Mouse (Mus musculus) liver, postnatal 0 days (tissue): ENCODE results near the gene Trafd1. TPM values are rescaled to one million over a fixed set of nuclear protein-coding genes. Genes with fewer than 3 reads are reported as not detected.

Source experiments
- ATAC-seq: fragments of 200-750 bp; cut with Nextera tagmentation; 2 replicates; pipeline ENCODE4 v1.8.0; 2017; ENCODE audit warnings: mild to moderate bottlenecking, moderate library complexity
- DNase-seq: peaks from one replicate; pipeline ENCODE4 v3.0.0-alpha.2; 2016
- H3K27ac ChIP-seq: fragments of 300-500 bp; sonication (generic); 2 replicates; pipeline ENCODE4 v1.5.1; 2014; ENCODE audit warnings: antibody characterized with exemption, moderate library complexity, mild to moderate bottlenecking, low read depth
- H3K27me3 ChIP-seq: fragments of 300-500 bp; sonication (generic); 2 replicates; pipeline ENCODE4 v1.6.1; 2014; ENCODE audit warnings: low read length, control low read depth, mixed read lengths; ENCODE audit not compliant: insufficient read depth
- H3K36me3 ChIP-seq: fragments of 300-500 bp; sonication (generic); replicated peaks from 2 replicates; pipeline ENCODE4 v1.6.1; 2014; ENCODE audit warnings: mild to moderate bottlenecking, control low read depth, low read length, moderate library complexity, mixed read lengths; ENCODE audit not compliant: insufficient read depth
- H3K4me1 ChIP-seq: fragments of 300-500 bp; sonication (generic); 2 replicates; pipeline ENCODE4 v1.6.1; 2014; ENCODE audit warnings: antibody characterized with exemption, mild to moderate bottlenecking, control low read depth; ENCODE audit not compliant: insufficient read depth
- H3K4me2 ChIP-seq: fragments of 300-500 bp; sonication (generic); 2 replicates; pipeline ENCODE4 v1.6.1; 2014; ENCODE audit warnings: low read depth, mild to moderate bottlenecking, low read length, moderate library complexity, mixed read lengths
- H3K4me3 ChIP-seq: fragments of 300-500 bp; sonication (generic); 2 replicates; pipeline ENCODE4 v1.5.1; 2014; ENCODE audit warnings: low read depth, low read length
- H3K9ac ChIP-seq: fragments of 300-500 bp; sonication (generic); replicated peaks from 2 replicates; pipeline ENCODE4 v1.6.1; 2014; ENCODE audit warnings: mild to moderate bottlenecking, moderate library complexity
- H3K9me3 ChIP-seq: fragments of 300-500 bp; sonication (generic); 2 replicates; pipeline ENCODE4 v1.6.1; 2016; ENCODE audit warnings: mild to moderate bottlenecking, control low read depth, low read length, mixed read lengths
- CTCF ChIP-seq: sonication (generic); IDR thresholded peaks from 2 replicates; pipeline ENCODE4 v1.5.1; 2016; ENCODE audit warnings: antibody characterized with exemption, low read depth
- EP300 ChIP-seq: IDR thresholded peaks from 2 replicates; pipeline ENCODE4 v1.6.1; 2016; ENCODE audit warnings: antibody characterized with exemption, low read depth, mild to moderate bottlenecking
- WGBS: fragments of 180-500 bp; shearing (Covaris S2); extraction: QIAGEN DNeasy Blood & Tissue Kit; methylation state at CpG from one replicate; pipeline ENCODE4 v1.1.7; 2014; ENCODE audit not compliant: insufficient replicate concordance; 5-methylcytosine and 5-hydroxymethylcytosine counted together
- polyA plus RNA-seq: library from polyadenylated mRNA; unstranded; fragments of >200 nt; fragmentation: Nextera tagmentation; extraction: Ambion mirVana; gene quantifications from 2 replicates; pipeline ENCODE4 v1.2.1, GENCODE M21; 2015

Gene Trafd1
- polyA plus RNA-seq, 1 experiment from 2014 or later = 28.6 TPM

DNA sequence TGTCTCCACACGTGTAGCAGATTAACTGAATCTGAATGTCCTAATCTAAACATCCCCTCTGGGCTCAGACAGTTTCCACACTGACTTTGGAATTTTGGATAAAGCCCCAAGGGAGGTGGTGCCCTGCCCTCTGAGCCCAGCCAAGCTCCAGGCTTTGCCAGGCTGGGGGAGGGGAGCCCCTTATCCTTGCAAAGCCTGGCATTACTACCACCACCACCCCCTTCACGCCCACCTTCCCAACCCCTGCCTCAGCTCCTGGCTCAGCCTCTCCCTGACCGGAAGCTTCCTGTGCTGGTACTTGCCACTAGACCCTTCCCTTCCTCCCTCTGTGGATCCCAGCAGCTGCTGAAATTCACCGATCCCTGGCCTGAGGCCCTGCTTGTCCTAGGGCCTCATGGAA, 1.7 kb upstream of the Trafd1 start:
- Histone ChIP-seq H3K36me3 (peaks cover 9% of the 10 kb centered on the region), H3K9me3 (no peaks in the 10 kb centered on the region), H3K27ac (peak overlapping the region; percentile 93; the same call in 1 of the 2 replicates), H3K4me3 (no peak overlapping the region), H3K4me1 (peaks cover 13% of the 10 kb centered on the region), H3K27me3 (no peaks in the 10 kb centered on the region), H3K9ac (no peak overlapping the region), H3K4me2 (no peak overlapping the region)
- 74% methylated on average over 4 of the region's 4 CpGs for WGBS
- ATAC-seq = no peak
- no peak for DNase-seq
- TF ChIP-seq CTCF = no peak
- no peak for TF ChIP-seq EP300

DNA sequence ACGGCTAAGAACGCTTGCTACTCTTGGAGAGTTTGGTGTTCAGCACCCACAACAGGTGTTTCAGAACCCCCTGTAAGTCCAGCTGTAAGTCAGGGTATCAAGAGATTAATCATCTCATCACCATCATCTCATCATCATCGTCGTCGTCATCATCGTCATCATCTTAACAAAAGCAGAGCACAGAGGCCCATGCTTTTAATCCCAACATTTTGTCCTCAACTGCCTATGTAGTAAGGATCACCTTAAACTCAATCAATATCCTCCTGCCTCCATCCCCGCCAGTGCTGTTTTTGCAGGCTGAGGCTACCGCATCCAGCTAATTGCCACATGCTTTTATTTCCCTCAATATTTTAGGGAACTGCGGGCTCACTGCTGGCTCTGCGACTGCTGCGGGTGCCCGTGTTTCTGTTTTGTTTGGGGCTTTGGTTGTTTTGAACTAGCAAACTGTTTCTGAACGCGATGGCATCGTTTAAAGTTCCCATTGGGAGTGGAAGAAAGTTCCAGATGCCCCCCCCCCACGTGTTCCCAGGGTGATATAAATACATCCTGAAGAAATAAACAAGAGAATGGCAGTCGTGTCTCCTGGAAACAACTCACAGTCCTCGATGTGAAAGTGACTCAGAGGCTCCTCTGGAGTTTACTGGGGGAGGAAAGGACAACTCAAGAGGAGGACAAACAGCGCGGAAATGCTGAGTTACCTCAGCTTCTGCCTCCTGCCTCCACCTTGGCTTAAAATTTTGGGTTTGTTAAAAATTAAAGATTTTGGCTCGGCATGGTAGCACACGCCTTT, 883 bp upstream of the Trafd1 start:
- no peaks in the 10 kb centered on the region for H3K27me3 ChIP-seq
- 30% methylated on average over 22 of the region's 22 CpGs for WGBS
- H3K4me2 ChIP-seq = peak overlapping the region; percentile 79
- H3K4me1 ChIP-seq = peaks cover 13% of the 10 kb centered on the region
- H3K9me3 ChIP-seq = no peaks in the 10 kb centered on the region
- peak overlapping the region; percentile 65 for H3K4me3 ChIP-seq
- TF ChIP-seq EP300 (no peak), CTCF (no peak)
- ATAC-seq (no peak), DNase-seq (peak; percentile 13)
- peaks cover 16% of the 10 kb centered on the region for H3K36me3 ChIP-seq
- peak overlapping the region; percentile 93 for H3K27ac ChIP-seq
- H3K9ac ChIP-seq = peak overlapping the region; percentile 28; the same call in 1 of the 2 replicates

DNA sequence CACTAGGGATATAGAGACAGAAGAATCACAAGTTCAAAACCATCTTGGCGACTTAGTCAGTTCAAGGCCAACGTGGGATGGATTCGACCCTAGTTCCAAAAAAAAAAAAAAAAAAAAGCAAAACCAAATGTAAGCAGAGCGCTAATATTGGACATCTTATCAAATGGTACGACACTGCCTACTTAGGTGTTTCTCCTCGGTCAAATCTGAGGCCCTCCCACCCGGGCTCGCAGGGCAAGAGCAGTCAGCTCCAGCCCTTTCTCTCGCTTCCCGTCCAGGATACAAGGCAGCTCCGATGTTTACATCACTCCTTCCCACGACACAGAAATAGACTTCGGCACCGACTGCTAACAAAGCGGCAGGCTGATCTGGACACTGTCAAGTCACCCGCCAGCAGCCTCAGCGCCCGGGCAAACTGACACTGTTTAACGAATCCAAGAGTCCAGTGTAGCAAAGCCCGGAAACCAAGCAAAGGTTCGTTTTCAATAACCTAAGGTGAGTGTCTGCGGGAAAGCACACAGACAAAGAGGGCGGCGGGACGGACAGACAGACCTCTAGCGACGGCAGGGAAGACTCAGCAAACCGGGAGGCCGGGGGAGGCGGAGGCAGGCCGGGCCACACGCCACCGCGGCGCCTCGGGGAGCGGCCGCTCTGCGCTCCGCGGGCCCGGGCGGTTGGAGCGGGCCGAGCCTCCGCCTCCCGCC, 523 bp downstream of the Trafd1 start:
- ATAC-seq (peak; percentile 54), DNase-seq (peak; percentile 70)
- H3K4me3 ChIP-seq = peak overlapping the region; percentile 65
- H3K27ac ChIP-seq = peak overlapping the region; percentile 93
- 2% methylated on average over 43 of the region's 47 CpGs for WGBS
- H3K27me3 ChIP-seq = no peaks in the 10 kb centered on the region
- H3K36me3 ChIP-seq = peaks cover 28% of the 10 kb centered on the region
- no peaks in the 10 kb centered on the region for H3K9me3 ChIP-seq
- peak overlapping the region; percentile 79 for H3K4me2 ChIP-seq
- H3K4me1 ChIP-seq = peaks cover 13% of the 10 kb centered on the region
- peak overlapping the region; percentile 76 for H3K9ac ChIP-seq
- TF ChIP-seq CTCF = no peak
- no peak for TF ChIP-seq EP300

DNA sequence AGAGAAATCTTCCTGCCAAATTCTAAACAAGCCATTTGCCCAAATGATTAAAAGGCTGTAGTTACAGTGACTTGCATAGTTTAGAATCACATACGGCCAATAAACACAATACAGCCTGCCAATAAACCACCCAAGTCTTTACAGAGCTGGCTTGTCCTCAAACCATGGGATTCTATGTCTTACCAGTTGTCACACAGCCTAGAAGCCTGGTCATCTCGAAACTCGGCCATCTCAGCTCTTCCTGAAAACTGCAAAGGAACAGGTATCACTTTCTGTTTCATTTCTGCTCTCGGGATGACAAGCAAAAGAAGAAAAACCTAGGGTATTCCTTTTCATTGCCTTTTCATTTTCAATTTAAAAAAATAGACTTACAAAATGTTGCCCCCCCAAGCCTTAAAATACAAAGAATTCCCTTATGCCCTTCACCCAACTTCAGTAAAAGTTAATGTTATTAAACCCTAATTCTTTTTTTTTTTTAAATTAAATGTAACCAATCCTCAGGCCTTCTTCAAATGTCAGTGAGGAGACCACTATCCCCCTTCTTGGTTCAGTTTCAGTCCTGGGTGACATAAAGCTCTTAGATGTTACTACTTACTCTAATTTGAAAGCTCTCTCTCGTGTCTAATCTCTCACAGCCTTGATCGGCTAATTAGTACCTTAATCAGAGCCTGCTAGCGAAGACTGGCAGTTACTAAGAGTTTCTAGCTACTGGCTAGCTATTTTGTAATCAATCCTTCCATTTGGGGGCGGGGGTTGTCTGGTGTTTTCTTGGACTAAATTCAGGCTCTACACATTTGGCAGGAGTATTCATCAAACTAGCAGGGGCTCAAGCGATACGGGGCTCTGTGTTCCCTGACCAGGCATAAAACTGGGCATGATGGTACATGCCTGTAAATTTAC, 1.3 kb downstream of the Trafd1 start:
- Histone ChIP-seq H3K9ac (peak overlapping the region; percentile 76), H3K4me1 (peaks cover 13% of the 10 kb centered on the region), H3K9me3 (no peaks in the 10 kb centered on the region), H3K4me2 (peak overlapping the region; percentile 79), H3K36me3 (peaks cover 35% of the 10 kb centered on the region), H3K27me3 (no peaks in the 10 kb centered on the region), H3K4me3 (peak overlapping the region; percentile 65), H3K27ac (peak overlapping the region; percentile 93)
- DNase-seq = no peak
- ATAC-seq = no peak
- WGBS = 52% methylated on average over 10 of the region's 10 CpGs
- TF ChIP-seq EP300 (no peak), CTCF (no peak)

DNA sequence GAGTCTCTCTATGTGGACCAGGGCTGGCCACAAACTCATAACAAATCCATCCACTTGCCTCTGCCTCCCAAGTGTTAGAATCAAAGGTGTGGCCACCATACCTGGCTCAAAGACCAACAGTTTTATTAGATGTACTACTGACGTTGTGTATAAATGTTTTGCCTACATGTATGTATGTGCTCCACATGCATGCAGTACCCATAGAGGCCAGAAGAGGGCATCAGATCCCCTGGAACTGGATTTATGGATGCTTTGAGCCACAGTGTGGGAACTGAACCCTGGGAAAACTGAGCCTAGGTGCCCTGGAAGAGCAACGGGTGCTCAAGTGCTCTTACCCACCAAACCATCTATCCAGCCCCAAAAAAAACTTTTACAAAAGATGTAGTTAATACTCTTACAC, 4.7 kb downstream of the Trafd1 start:
- peak; percentile 50 for DNase-seq
- Histone ChIP-seq H3K4me2 (no peak overlapping the region), H3K4me1 (peaks cover 6% of the 10 kb centered on the region), H3K27ac (no peak overlapping the region), H3K4me3 (no peak overlapping the region), H3K9me3 (no peaks in the 10 kb centered on the region), H3K9ac (no peak overlapping the region), H3K27me3 (no peaks in the 10 kb centered on the region), H3K36me3 (peaks cover 60% of the 10 kb centered on the region)
- 88% methylated on average over 2 of the region's 2 CpGs for WGBS
- no peak for ATAC-seq
- no peak for TF ChIP-seq EP300
- TF ChIP-seq CTCF = peak; percentile 75
